Mouse (Mus musculus) heart, embryonic 12.5 days (tissue): ENCODE results near the gene Grb14. TPM values are rescaled to one million over a fixed set of nuclear protein-coding genes. Genes with fewer than 3 reads are reported as not detected.

Source experiments
- polyA plus RNA-seq: library from polyadenylated mRNA; unstranded; fragments of >200 nt; fragmentation: Nextera tagmentation; extraction: Ambion mirVana; gene quantifications from 2 replicates; pipeline ENCODE4 v1.2.1, GENCODE M21; 2016

Grb14 gene
- polyA plus RNA-seq, 1 experiment from 2014 or later, result 64.6 TPM

Other genes starting within 250 kb of the Grb14 start
- gene Cobll1, start 214.4 kb upstream of the Grb14 start, polyA plus RNA-seq, result 12.8 and 14.5 TPM in 2 replicates